Mouse (Mus musculus) C2C12 (cell line): ENCODE data around the gene Bmper. TPM values are rescaled to one million over a fixed set of nuclear protein-coding genes. Genes with fewer than 3 reads are reported as not detected.

ENCODE experiments used
- H3K27me3 ChIP-seq: one replicate; pipeline ENCODE4 v1.6.1; 2011; ENCODE audit not compliant: control insufficient read depth, insufficient read depth, insufficient read length
- H3K36me3 ChIP-seq: one replicate; pipeline ENCODE4 v1.6.1; 2011; ENCODE audit not compliant: control insufficient read depth, insufficient read depth
- H3K4me3 ChIP-seq: one replicate; pipeline ENCODE4 v1.5.1; 2011; ENCODE audit warnings: mild to moderate bottlenecking, control low read depth; ENCODE audit not compliant: poor library complexity, insufficient read depth, severe bottlenecking
- H3K79me2 ChIP-seq: one replicate; pipeline ENCODE4 v1.6.1; 2011; ENCODE audit not compliant: control insufficient read depth, insufficient read depth
- H3K79me3 ChIP-seq: one replicate; pipeline ENCODE4 v1.6.1; 2011; ENCODE audit warnings: low read depth, control low read depth
- H3ac ChIP-seq: one replicate; pipeline ENCODE3; 2011; ENCODE audit warnings: low read depth; ENCODE audit not compliant: control insufficient read depth, insufficient read length
- CEBPB ChIP-seq: IDR thresholded peaks from one replicate; pipeline ENCODE4 v1.6.1; 2011; ENCODE audit warnings: low read depth, mild to moderate bottlenecking, control low read depth, moderate library complexity
- CTCF ChIP-seq: IDR thresholded peaks from one replicate; pipeline ENCODE4 v1.5.1; 2011; ENCODE audit not compliant: control insufficient read depth, insufficient read depth, insufficient read length
- FOSL1 ChIP-seq: IDR thresholded peaks from one replicate; pipeline ENCODE4 v1.8.0; 2011; ENCODE audit warnings: mild to moderate bottlenecking, low read length; ENCODE audit not compliant: poor library complexity, insufficient read depth, severe bottlenecking
- MAX ChIP-seq: IDR thresholded peaks from one replicate; pipeline ENCODE4 v1.6.1; 2011; ENCODE audit warnings: mild to moderate bottlenecking, control low read depth
- MYOD1 ChIP-seq: IDR thresholded peaks from one replicate; pipeline ENCODE4 v1.6.1; 2011; ENCODE audit warnings: low read depth; ENCODE audit not compliant: control insufficient read depth, insufficient read length
- MYOG ChIP-seq: IDR thresholded peaks from one replicate; pipeline ENCODE4 v1.6.1; 2011; ENCODE audit not compliant: control insufficient read depth, insufficient read length; ENCODE audit errors: extremely low read depth
- USF1 ChIP-seq: IDR thresholded peaks from one replicate; pipeline ENCODE4 v1.6.1; 2011; ENCODE audit warnings: low read depth, mild to moderate bottlenecking, control low read depth, moderate library complexity
- polyA plus RNA-seq: library from polyadenylated mRNA; unstranded; fragments of >200 nt; fragmentation: generic; extraction: Trizol; gene quantifications from one replicate; pipeline ENCODE4 v1.2.1, GENCODE M21; 2012; ENCODE audit warnings: missing spikeins

Bmper gene
- polyA plus RNA-seq, 1 experiment: 1.2 TPM

GRCm38 (mm10) chr9:23460721-23461120 lies 237.8 kb downstream of the Bmper start:
- Histone ChIP-seq H3ac (no peak overlapping the region), H3K27me3 (no peaks in the 10 kb centered on the region), H3K36me3 (no peaks in the 10 kb centered on the region), H3K79me2 (peaks cover 7% of the 10 kb centered on the region), H3K4me3 (no peak overlapping the region), H3K79me3 (no peaks in the 10 kb centered on the region)
- TF ChIP-seq USF1 (peak; percentile 7), CTCF (no peak), MYOD1 (no peak), CEBPB (no peak), MAX (peak; percentile 85), FOSL1 (no peak), MYOG (no peak)

DNA sequence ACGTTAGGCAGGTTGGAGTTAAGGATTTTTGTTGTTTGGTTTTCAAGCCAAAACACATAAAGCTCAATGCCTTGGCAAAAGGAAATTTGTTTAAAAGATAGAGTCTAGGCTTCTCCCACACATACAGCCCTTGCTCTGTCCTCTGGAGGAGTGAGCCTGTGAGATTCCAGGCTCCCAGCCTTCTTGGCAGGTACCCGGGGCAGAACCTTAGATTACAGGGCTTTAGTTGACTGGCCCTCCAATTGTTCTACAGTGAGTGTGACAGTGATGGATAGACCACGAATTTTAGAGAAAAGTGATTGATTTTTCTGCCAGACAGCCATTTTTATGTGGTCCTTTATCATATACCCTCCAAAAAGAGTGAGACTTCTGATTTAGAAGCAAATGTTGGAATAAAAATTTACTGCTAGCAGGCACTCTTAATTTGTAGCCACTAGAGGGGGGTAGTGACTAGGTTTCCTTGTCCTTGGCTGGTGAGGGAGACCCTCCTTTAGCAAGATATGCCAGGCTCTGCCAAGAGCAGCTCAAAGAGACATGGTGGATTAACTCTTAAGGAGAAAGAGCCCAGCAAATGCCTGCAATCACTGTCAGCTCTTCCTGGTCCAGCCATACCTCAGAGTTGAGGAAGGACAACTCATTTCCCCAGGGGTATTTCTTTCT lies 240.2 kb downstream of the Bmper start:
- no peaks in the 10 kb centered on the region for H3K27me3 ChIP-seq
- no peak overlapping the region for H3ac ChIP-seq
- TF ChIP-seq CEBPB: no peak
- H3K79me2 ChIP-seq: peaks cover 7% of the 10 kb centered on the region
- H3K79me3 ChIP-seq: no peaks in the 10 kb centered on the region
- H3K4me3 ChIP-seq: no peak overlapping the region
- no peaks in the 10 kb centered on the region for H3K36me3 ChIP-seq

GRCm38 (mm10) chr9:23464981-23465630 lies 242.2 kb downstream of the Bmper start:
- Histone ChIP-seq H3K36me3 (no peaks in the 10 kb centered on the region), H3K79me2 (peaks cover 7% of the 10 kb centered on the region), H3K4me3 (no peak overlapping the region), H3K79me3 (no peaks in the 10 kb centered on the region), H3K27me3 (no peaks in the 10 kb centered on the region), H3ac (no peak overlapping the region)
- TF ChIP-seq MYOG (no peak), CEBPB (peak; percentile 91), USF1 (peak; percentile 93)

DNA sequence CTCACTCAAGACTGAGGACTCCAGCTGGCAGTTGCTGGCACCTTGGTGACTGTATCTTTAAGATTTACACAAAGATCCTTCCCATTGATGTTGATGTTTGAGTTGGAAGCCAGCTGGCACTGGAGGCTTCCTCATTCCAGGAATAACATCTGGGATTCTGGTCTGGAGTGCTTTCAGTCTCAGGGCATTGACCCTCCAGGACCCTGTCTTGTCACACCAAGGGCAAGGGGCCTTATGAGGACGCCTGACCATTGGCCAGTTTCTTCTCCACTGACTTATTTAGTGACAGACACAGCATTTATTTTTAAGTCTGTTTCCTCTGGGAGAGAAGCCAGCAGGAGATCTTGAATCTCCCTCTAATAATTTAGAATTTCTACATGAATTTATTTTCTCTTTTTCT lies 247.0 kb downstream of the Bmper start:
- no peaks in the 10 kb centered on the region for H3K27me3 ChIP-seq
- TF ChIP-seq CTCF: no peak

GRCm38 (mm10) chr9:23485851-23486250 lies 263.0 kb downstream of the Bmper start:
- Histone ChIP-seq H3K4me3 (no peak overlapping the region), H3K79me3 (no peaks in the 10 kb centered on the region), H3K27me3 (no peaks in the 10 kb centered on the region), H3ac (no peak overlapping the region), H3K79me2 (no peaks in the 10 kb centered on the region), H3K36me3 (no peaks in the 10 kb centered on the region)
- TF ChIP-seq CEBPB (peak; percentile 89), USF1 (no peak)

More for the DNA sequence above, 247.0 kb downstream of the Bmper start:
- no peak overlapping the region for H3ac ChIP-seq
- H3K79me3 ChIP-seq: no peaks in the 10 kb centered on the region
- H3K4me3 ChIP-seq: no peak overlapping the region
- no peaks in the 10 kb centered on the region for H3K79me2 ChIP-seq
- H3K36me3 ChIP-seq: peaks cover 8% of the 10 kb centered on the region

DNA sequence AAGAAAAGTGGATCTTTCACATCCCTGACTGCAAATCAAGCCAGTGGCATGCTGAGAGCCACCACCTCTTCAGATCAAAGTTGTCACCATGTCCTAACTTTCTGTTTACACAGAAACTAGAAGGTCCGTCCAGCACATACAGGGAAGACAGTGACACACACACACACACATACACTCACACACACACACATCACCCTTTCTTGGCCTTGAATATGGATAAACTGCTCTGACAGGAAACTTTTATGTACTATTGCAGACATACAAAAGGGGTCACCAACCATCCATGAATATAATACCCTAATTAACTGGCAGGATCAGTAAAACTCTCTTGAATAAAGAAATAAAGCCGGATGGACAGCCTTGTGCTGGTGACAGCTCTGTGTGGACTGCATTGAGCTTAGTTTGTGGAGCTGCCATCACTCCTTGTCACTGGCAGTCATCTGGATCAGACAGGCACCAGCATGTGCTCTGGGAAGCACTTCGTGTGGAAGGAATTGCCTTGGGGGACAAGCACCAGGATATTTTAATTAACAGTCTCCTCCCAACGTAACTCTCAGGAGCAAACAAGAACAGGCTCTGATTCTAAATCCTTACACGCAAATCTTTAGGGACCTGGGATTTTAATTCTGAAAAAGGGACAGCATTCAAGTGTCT lies 264.0 kb downstream of the Bmper start:
- H3K79me3 ChIP-seq: no peaks in the 10 kb centered on the region
- no peaks in the 10 kb centered on the region for H3K27me3 ChIP-seq
- H3ac ChIP-seq: no peak overlapping the region
- H3K4me3 ChIP-seq: no peak overlapping the region
- TF ChIP-seq MAX (no peak), MYOG (no peak), CEBPB (no peak), USF1 (no peak), FOSL1 (no peak), CTCF (no peak)
- H3K36me3 ChIP-seq: no peaks in the 10 kb centered on the region
- no peaks in the 10 kb centered on the region for H3K79me2 ChIP-seq
